Mouse (Mus musculus) R1 (cell line): ENCODE results near the gene Taf12.
"Not testable (repeated sequence)": the region's sequence is repeated elsewhere in the genome, so short reads cannot be mapped to it uniquely, and the experiment has no call there.

ENCODE experiments used
- DNase-seq: peaks from one replicate; pipeline ENCODE4 v3.0.0-alpha.2; 2018; ENCODE audit warnings: low read depth, low spot score

Gene Taf12

GRCm38 (mm10) chr4:132269740-132270560 lies 4.2 kb upstream of the Taf12 start:
- peak; percentile 97 for DNase-seq

- no peak for DNase-seq
These were observed 1.0 kb upstream of the Taf12 start for GRCm38 (mm10) chr4:132273166-132273565.

- DNase-seq: no peak
These were observed 1.8 kb downstream of the Taf12 start for GRCm38 (mm10) chr4:132275949-132276348.

GRCm38 (mm10) chr4:132288840-132289239 lies 14.7 kb downstream of the Taf12 start:
- peak; percentile 58 for DNase-seq

- peak; percentile 59 for DNase-seq
These were observed 16.9 kb downstream of the Taf12 start for GRCm38 (mm10) chr4:132291056-132291455.

- DNase-seq: peak; percentile 81
These were observed 17.6 kb downstream of the Taf12 start for GRCm38 (mm10) chr4:132291624-132292335.

- DNase-seq: peak; percentile 53
These were observed 18.8 kb downstream of the Taf12 start for GRCm38 (mm10) chr4:132292988-132293387.

- DNase-seq: no peak
These were observed 19.6 kb downstream of the Taf12 start for GRCm38 (mm10) chr4:132293682-132294240.

- DNase-seq: peak; percentile 76
These were observed 21.7 kb downstream of the Taf12 start for GRCm38 (mm10) chr4:132295696-132296390.

- no peak for DNase-seq
These were observed 25.7 kb downstream of the Taf12 start for GRCm38 (mm10) chr4:132299849-132300248.

- DNase-seq: no peak
These were observed 27.3 kb downstream of the Taf12 start for GRCm38 (mm10) chr4:132301486-132301885.

- peak; percentile 72 for DNase-seq
These were observed 28.1 kb downstream of the Taf12 start for GRCm38 (mm10) chr4:132301965-132302938.

- peak; percentile 87 for DNase-seq
These were observed 28.8 kb downstream of the Taf12 start, which contains the start of gene Rab42 for GRCm38 (mm10) chr4:132302939-132303479. Gene Rab42 (minus strand): TSS chr4:132303385.

GRCm38 (mm10) chr4:132303484-132303883 lies 29.3 kb downstream of the Taf12 start:
- not testable (repeated sequence) for DNase-seq

GRCm38 (mm10) chr4:132305276-132305675 lies 31.1 kb downstream of the Taf12 start:
- no peak for DNase-seq

- peak; percentile 25 for DNase-seq
These were observed 31.8 kb downstream of the Taf12 start for GRCm38 (mm10) chr4:132306004-132306403.

- peak; percentile 95 for DNase-seq
These were observed 34.4 kb downstream of the Taf12 start for GRCm38 (mm10) chr4:132308437-132309139.

- DNase-seq: peak; percentile 23
These were observed 35.1 kb downstream of the Taf12 start for GRCm38 (mm10) chr4:132309140-132309848.
